ENCODE assay signal across 17 mouse cellular contexts in the genomic region with DNA sequence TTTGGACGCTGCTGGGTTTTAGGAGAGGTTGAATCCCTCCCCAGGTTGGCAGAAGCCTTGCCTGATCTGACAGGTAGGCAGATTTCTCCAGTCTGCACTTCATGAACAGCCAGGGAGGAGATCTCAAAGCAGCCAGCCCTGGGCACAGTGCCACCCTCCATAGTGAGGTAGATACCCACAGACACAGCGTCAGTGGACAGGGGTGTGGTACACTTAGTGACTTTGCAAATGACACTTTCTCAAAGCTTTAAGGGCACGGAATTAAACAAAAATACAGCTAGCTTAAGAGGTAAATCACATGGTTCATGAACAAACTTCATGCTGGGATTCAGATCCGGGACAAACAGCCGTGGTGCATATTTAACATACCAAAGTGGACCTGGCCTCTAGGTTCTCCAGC. TPM values are rescaled to one million over a fixed set of nuclear protein-coding genes. Genes with fewer than 3 reads are reported as not detected.
DNase-seq lines count a peak whose midpoint lies in the region; ATAC-seq and TF ChIP-seq lines count a peak whose summit lies in the region.
"Had no signal": no experiment of that assay in that cellular context is flagged by ENCODE, and none has a peak within 500 bp of the region (broad histone marks: within the 10 kb centered on the region; RNA-seq: fewer than 3 reads in every experiment).

No protein-coding gene starts in this region.

- intact Hi-C loops in gastrocnemius, adult 2 months (cut with DNase I), result no loop called here

- DNase-seq in gastrocnemius, adult 2 months, result no peak
- no peak for DNase-seq in gastrocnemius, postnatal 25 days
- peak; percentile 68 to 74 for DNase-seq in kidney, postnatal 25 days
- peak; percentile 52 for DNase-seq in spleen, adult 12 weeks (ENCODE audit: low spot score)
- no peak for DNase-seq in spleen, postnatal 4 days (ENCODE audit: low spot score in 2 of 2)
- DNase-seq in forebrain, embryonic 10.5 days (ENCODE audit: extremely low spot score, low spot score), result no peak
- DNase-seq: cerebellum, adult 11-12 months; gastrocnemius, postnatal 36 days; right cerebral cortex, postnatal 25 days; thymus, postnatal 25 days had no signal

- no peak overlapping the region for H3K9ac ChIP-seq in kidney, embryonic 14.5 days (ENCODE audit: low read depth, low read length)
- no peak overlapping the region for H3K9ac ChIP-seq in intestine, embryonic 15.5 days
- H3K9ac ChIP-seq: limb, embryonic 12.5 days; midbrain, embryonic 13.5 days had no signal

- no peak for TF ChIP-seq CTCF in gastrocnemius, adult 2 months (IDR thresholded peaks at IDR 0.05)

- WGBS in kidney, embryonic 14.5 days, result 69% methylated on average over 5 of the region's 5 CpGs
- 61% methylated on average over 5 of the region's 5 CpGs for whole genome bisulfite sequencing in intestine, embryonic 15.5 days
- 81% methylated on average over 5 of the region's 5 CpGs for WGBS in forebrain, embryonic 10.5 days

- no peaks in the 10 kb centered on the region for H3K27me3 ChIP-seq in kidney, embryonic 14.5 days (ENCODE audit: control insufficient read depth, insufficient read depth, low read length)
- H3K27me3 ChIP-seq in intestine, embryonic 15.5 days (replicated peaks), result no peaks in the 10 kb centered on the region
- H3K27me3 ChIP-seq in forebrain, embryonic 10.5 days (ENCODE audit: poor library complexity, severe bottlenecking), result no peaks in the 10 kb centered on the region
- H3K27me3 ChIP-seq: limb, embryonic 12.5 days; midbrain, embryonic 13.5 days; Patski had no signal

- peaks cover 19% of the 10 kb centered on the region for H3K4me1 ChIP-seq in kidney, embryonic 14.5 days (ENCODE audit: control insufficient read depth, insufficient read depth, low read length)
- H3K4me1 ChIP-seq in intestine, embryonic 15.5 days (replicated peaks), result peaks cover 67% of the 10 kb centered on the region
- peaks cover 54% of the 10 kb centered on the region for H3K4me1 ChIP-seq in forebrain, embryonic 10.5 days

- H3K4me2 ChIP-seq in kidney, embryonic 14.5 days (replicated peaks; ENCODE audit: low read depth, low read length), result no peak overlapping the region
- H3K4me2 ChIP-seq in intestine, embryonic 15.5 days (replicated peaks), result no peak overlapping the region
- H3K4me2 ChIP-seq: limb, embryonic 12.5 days; midbrain, embryonic 13.5 days had no signal

- peak overlapping the region; percentile 44; the same call in 1 of the 2 replicates for H3K27ac ChIP-seq in gastrocnemius, adult 2 months
- no peak overlapping the region for H3K27ac ChIP-seq in kidney, embryonic 14.5 days (ENCODE audit: low read depth, low read length)
- no peak overlapping the region for H3K27ac ChIP-seq in intestine, embryonic 15.5 days
- H3K27ac ChIP-seq in forebrain, embryonic 10.5 days, result no peak overlapping the region
- H3K27ac ChIP-seq: left cerebral cortex, adult 2 months; limb, embryonic 12.5 days; midbrain, embryonic 13.5 days had no signal

- H3K9me3 ChIP-seq in kidney, embryonic 14.5 days (ENCODE audit: control insufficient read depth, low read length), result no peaks in the 10 kb centered on the region
- no peaks in the 10 kb centered on the region for H3K9me3 ChIP-seq in intestine, embryonic 15.5 days
- no peaks in the 10 kb centered on the region for H3K9me3 ChIP-seq in forebrain, embryonic 10.5 days
- H3K9me3 ChIP-seq: limb, embryonic 12.5 days; midbrain, embryonic 13.5 days had no signal

- no peak overlapping the region for H3K4me3 ChIP-seq in gastrocnemius, adult 2 months
- no peak overlapping the region for H3K4me3 ChIP-seq in kidney, embryonic 14.5 days (ENCODE audit: low read length)
- H3K4me3 ChIP-seq in intestine, embryonic 15.5 days (replicated peaks), result no peak overlapping the region
- no peak overlapping the region for H3K4me3 ChIP-seq in forebrain, embryonic 10.5 days
- H3K4me3 ChIP-seq: left cerebral cortex, adult 2 months; limb, embryonic 12.5 days; midbrain, embryonic 13.5 days had no signal

- no peak for ATAC-seq in kidney, embryonic 14.5 days (ENCODE audit: low FRiP score, low TSS enrichment)
- no peak for ATAC-seq in intestine, embryonic 15.5 days
- ATAC-seq: inflammation-experienced regulatory T-cells, adult 6 months; midbrain, embryonic 13.5 days had no signal

- no peaks in the 10 kb centered on the region for H3K36me3 ChIP-seq in kidney, embryonic 14.5 days (ENCODE audit: control insufficient read depth, insufficient read depth, low read length)
- H3K36me3 ChIP-seq in intestine, embryonic 15.5 days, result no peaks in the 10 kb centered on the region
- peaks cover 2% of the 10 kb centered on the region; the same call in 1 of the 2 replicates for H3K36me3 ChIP-seq in forebrain, embryonic 10.5 days (replicated peaks)
- H3K36me3 ChIP-seq: limb, embryonic 12.5 days; midbrain, embryonic 13.5 days had no signal

RNA-seq across cellular contexts. Expression of a gene that starts 15.8 kb away (rescaled TPM):
- 10 to 100 TPM; 43.7 to 70.1 TPM for total RNA-seq in gastrocnemius, adult 2 months (2021)
- total RNA-seq in gastrocnemius, postnatal 25 days (2021), result 10 to 100 TPM; 51.6 to 53.8 TPM
- 37.9 and 64.2 TPM in 2 replicates for polyA plus RNA-seq in kidney, embryonic 14.5 days (2014; fragmentation: Nextera tagmentation; extraction: Ambion mirVana)
- 70.8 and 78.1 TPM in 2 replicates for polyA plus RNA-seq in intestine, embryonic 15.5 days (2015; fragmentation: Nextera tagmentation; extraction: Ambion mirVana)
- polyA plus RNA-seq in forebrain, embryonic 10.5 days (2016; fragmentation: Nextera tagmentation; extraction: Ambion mirVana), result 55.4 and 57.8 TPM in 2 replicates

Comparison
In these comparisons a context has a peak if more than half of its experiments do, and no peak if none do; other contexts are left out.
1. DNase-seq: peak in kidney, postnatal 25 days (2 of 2) and spleen, adult 12 weeks (single experiment); none in gastrocnemius, adult 2 months (single experiment), gastrocnemius, postnatal 25 days (single experiment), spleen, postnatal 4 days (0 of 2) and forebrain, embryonic 10.5 days (single experiment).